Mouse (Mus musculus) ES-E14 (cell line): ENCODE results near the gene Nalcn.

Experiments
- CHD2 ChIP-seq: IDR thresholded peaks from 2 replicates; pipeline ENCODE4 v1.6.1; 2014; ENCODE audit warnings: mild to moderate bottlenecking, low read depth, low read length, inconsistent platforms
- MAFK ChIP-seq: IDR thresholded peaks from 2 replicates; pipeline ENCODE4 v1.6.1; 2014; ENCODE audit warnings: mild to moderate bottlenecking, low read depth, low read length, inconsistent platforms; ENCODE audit not compliant: insufficient read depth
- ZC3H11A ChIP-seq: IDR thresholded peaks from 2 replicates; pipeline ENCODE4 v1.6.1; 2012; ENCODE audit warnings: low read depth, mild to moderate bottlenecking, inconsistent platforms, low read length, borderline replicate concordance
- ZNF384 ChIP-seq: IDR thresholded peaks from 2 replicates; pipeline ENCODE4 v1.6.1; 2012; ENCODE audit warnings: low read depth, low read length, inconsistent platforms

GRCm38 (mm10) chr14:123662386-123662785 lies 35.4 kb upstream of the Nalcn start:
- no peak for TF ChIP-seq ZNF384
- TF ChIP-seq ZC3H11A, result no peak
- TF ChIP-seq CHD2, result no peak
- TF ChIP-seq MAFK, result no peak
